Mouse (Mus musculus) CH12.LX (cell line): ENCODE measurements around the gene Mbl1. TPM values are rescaled to one million over a fixed set of nuclear protein-coding genes. Genes with fewer than 3 reads are reported as not detected.

Source experiments
- DNase-seq: peaks from one replicate; pipeline ENCODE4 v3.0.0-alpha.2; 2013; ENCODE audit errors: extremely low read depth
- H3K27ac ChIP-seq: 2 replicates; pipeline ENCODE4 v1.5.1; 2012; ENCODE audit warnings: low read depth, mild to moderate bottlenecking, control low read depth, moderate library complexity; ENCODE audit not compliant: insufficient read depth
- H3K27me3 ChIP-seq: replicated peaks from 2 replicates; pipeline ENCODE3; 2012; ENCODE audit warnings: inconsistent platforms
- H3K36me3 ChIP-seq, 2 experiments: replicated peaks in 1 of 2; 2 replicates each; pipeline versions ENCODE3 to v1.6.1; 2012; ENCODE audit warnings: inconsistent platforms in 1 of 2, low read length in 1 of 2, mild to moderate bottlenecking in 1 of 2, mixed read lengths in 1 of 2, moderate library complexity in 1 of 2; ENCODE audit not compliant: control insufficient read depth in 1 of 2, insufficient read depth in 1 of 2
- H3K4me1 ChIP-seq, 2 experiments: 2 replicates each; pipeline ENCODE4 v1.6.1; 2012; ENCODE audit warnings: inconsistent platforms in 1 of 2, moderate library complexity in 1 of 2; ENCODE audit not compliant: insufficient read depth in 2 of 2, control insufficient read depth in 1 of 2
- H3K4me2 ChIP-seq: 2 replicates; pipeline ENCODE4 v1.6.1; 2012; ENCODE audit warnings: low read depth, mild to moderate bottlenecking, control low read depth; ENCODE audit not compliant: poor library complexity, insufficient read depth, severe bottlenecking
- H3K4me3 ChIP-seq, 3 experiments: fragments of 150-350 bp in 1 of 3; sonication (generic) in 1 of 3; replicated peaks in 1 of 3; 2 replicates each; pipeline versions ENCODE3 to v1.5.1; 2011 to 2012; ENCODE audit warnings: low read depth in 2 of 3, low read length in 2 of 3, mild to moderate bottlenecking in 2 of 3, moderate library complexity in 2 of 3, control low read depth in 1 of 3, improper control_type of control experiment in 1 of 3, inconsistent platforms in 1 of 3, mixed read lengths in 1 of 3; ENCODE audit not compliant: poor library complexity in 1 of 3
- H3K79me2 ChIP-seq: replicated peaks from 2 replicates; pipeline ENCODE4 v1.6.1; 2012; ENCODE audit warnings: mild to moderate bottlenecking, moderate library complexity; ENCODE audit not compliant: control insufficient read depth, poor library complexity, insufficient read depth, severe bottlenecking; ENCODE audit errors: extremely low read depth
- H3K9ac ChIP-seq: 2 replicates; pipeline ENCODE4 v1.6.1; 2012; ENCODE audit warnings: low read depth, mild to moderate bottlenecking, control low read depth, moderate library complexity; ENCODE audit not compliant: insufficient read depth
- H3K9me3 ChIP-seq: replicated peaks from 2 replicates; pipeline ENCODE3; 2012; ENCODE audit warnings: low read length, inconsistent platforms, mixed read lengths
- CHD1 ChIP-seq: IDR thresholded peaks from 2 replicates; pipeline ENCODE4 v1.6.1; 2012; ENCODE audit warnings: low read depth, low read length, improper control_type of control experiment, inconsistent platforms
- CHD2 ChIP-seq: IDR thresholded peaks from 2 replicates; pipeline ENCODE4 v1.6.1; 2011; ENCODE audit warnings: low read length, improper control_type of control experiment
- EP300 ChIP-seq: IDR thresholded peaks from 2 replicates; pipeline ENCODE4 v1.6.1; 2011; ENCODE audit warnings: low read length, improper control_type of control experiment
- ETS1 ChIP-seq: conservative IDR thresholded peaks from 2 replicates; pipeline ENCODE4 v1.6.1; 2012; ENCODE audit warnings: low read depth, mild to moderate bottlenecking, inconsistent platforms, low read length, improper control_type of control experiment, moderate library complexity
- HCFC1 ChIP-seq: IDR thresholded peaks from 2 replicates; pipeline ENCODE4 v1.6.1; 2012; ENCODE audit warnings: low read depth, mild to moderate bottlenecking, inconsistent platforms, low read length, improper control_type of control experiment
- JUN ChIP-seq: IDR thresholded peaks from 2 replicates; pipeline ENCODE4 v1.6.1; 2011; ENCODE audit warnings: low read depth, mild to moderate bottlenecking, low read length, improper control_type of control experiment, moderate library complexity; ENCODE audit not compliant: insufficient read depth
- MAFK ChIP-seq: IDR thresholded peaks from 2 replicates; pipeline ENCODE4 v1.6.1; 2011; ENCODE audit warnings: low read length, improper control_type of control experiment; ENCODE audit not compliant: insufficient replicate concordance
- MXI1 ChIP-seq: IDR thresholded peaks from 2 replicates; pipeline ENCODE4 v1.6.1; 2011; ENCODE audit warnings: mild to moderate bottlenecking, low read depth, low read length, improper control_type of control experiment
- NELFE ChIP-seq: IDR thresholded peaks from 2 replicates; pipeline ENCODE4 v1.6.1; 2011; ENCODE audit warnings: low read depth, low read length, improper control_type of control experiment
- POLR2A ChIP-seq: IDR thresholded peaks from 2 replicates; pipeline ENCODE4 v1.6.1; 2011; ENCODE audit warnings: low read depth, mild to moderate bottlenecking, improper control_type of control experiment, low read length
- POLR2AphosphoS2 ChIP-seq: IDR thresholded peaks from 2 replicates; pipeline ENCODE4 v1.6.1; 2011; ENCODE audit warnings: low read depth, low read length, improper control_type of control experiment
- RCOR1 ChIP-seq: conservative IDR thresholded peaks from 2 replicates; pipeline ENCODE4 v1.6.1; 2012; ENCODE audit warnings: low read depth, mild to moderate bottlenecking, inconsistent platforms, low read length, improper control_type of control experiment
- SIN3A ChIP-seq: IDR thresholded peaks from 2 replicates; pipeline ENCODE4 v1.6.1; 2012; ENCODE audit warnings: low read length, improper control_type of control experiment, inconsistent platforms
- USF2 ChIP-seq: conservative IDR thresholded peaks from 2 replicates; pipeline ENCODE4 v1.6.1; 2011; ENCODE audit warnings: low read depth, low read length, improper control_type of control experiment
- ZC3H11A ChIP-seq: IDR thresholded peaks from 2 replicates; pipeline ENCODE4 v1.6.1; 2012; ENCODE audit warnings: low read depth, mild to moderate bottlenecking, inconsistent platforms, low read length, improper control_type of control experiment
- ZNF384 ChIP-seq: IDR thresholded peaks from 2 replicates; pipeline ENCODE4 v1.6.1; 2012; ENCODE audit warnings: low read depth, low read length, improper control_type of control experiment, inconsistent platforms
- dilution Hi-C: fragments of 300-500 bp; cut with MboI; formaldehyde crosslinking; loops from 2 replicates; pipeline ENCODE4 v1.14.3; 2020; ENCODE audit warnings: low sequenced_read_pairs; ENCODE audit not compliant: extremely low pct_unique_long_range_greater_than_20kb, extremely low pct_ligation_motif_present
- in situ Hi-C: fragments of 300-500 bp; cut with MboI; formaldehyde crosslinking; loops from 3 replicates; pipeline ENCODE4 v1.14.3; 2019; ENCODE audit warnings: low sequenced_read_pairs, low pct_ligation_motif_present, low pct_unique_long_range_greater_than_20kb, mixed read lengths
- polyA plus RNA-seq: library from polyadenylated mRNA; unstranded; fragments of >175 nt; gene quantifications from 2 replicates; pipeline ENCODE4 v1.2.1, GENCODE M21; 2012; ENCODE audit warnings: low read depth; ENCODE audit not compliant: insufficient read length
- total RNA-seq, 2 experiments: library from RNA; depleted of rRNA; stranded (reverse); fragments of 300-350 nt in 1 of 2; fragments of >200 nt in 1 of 2; gene quantifications; 2 replicates each; pipeline ENCODE4 v1.2.3; 2012 to 2014

The Mbl1 gene
- total and polyA plus RNA-seq, 3 experiments, result not detected

- Histone ChIP-seq H3K36me3 (no peaks in the 10 kb centered on the region), H3K9ac (no peak overlapping the region), H3K27me3 (no peaks in the 10 kb centered on the region), H3K27ac (no peak overlapping the region), H3K4me1 (no peaks in the 10 kb centered on the region), H3K4me2 (no peak overlapping the region), H3K4me3 (no peak overlapping the region), H3K9me3 (no peaks in the 10 kb centered on the region), H3K79me2 (no peaks in the 10 kb centered on the region)
- no peak for DNase-seq
- dilution Hi-C loops, result no loop called here
- in situ Hi-C loops, result no loop called here
- TF ChIP-seq JUN, result no peak
These were observed 3.9 kb upstream of the Mbl1 start for GRCm38 (mm10) chr14:41147356-41147755.

- no peak overlapping the region for H3K9ac ChIP-seq
- dilution Hi-C loops, result no loop called here
- in situ Hi-C loops, result loop anchor here (10.0 kb wide), 1 partner anchor 65 kb away; no protein-coding TSS in a partner anchor
These were observed 8.8 kb downstream of the Mbl1 start for GRCm38 (mm10) chr14:41160076-41160475.

GRCm38 (mm10) chr14:41160743-41161142 is 9.5 kb downstream of the Mbl1 start:
- dilution Hi-C loops, result no loop called here
- in situ Hi-C loops, result loop anchor here (10.0 kb wide), 1 partner anchor 66 kb away; no protein-coding TSS in a partner anchor
- no peak overlapping the region for H3K27ac ChIP-seq

More at GRCm38 (mm10) chr14:41160076-41160475, 8.8 kb downstream of the Mbl1 start:
- no peaks in the 10 kb centered on the region for H3K27me3 ChIP-seq
- H3K79me2 ChIP-seq, result no peaks in the 10 kb centered on the region
- TF ChIP-seq HCFC1, result no peak
- TF ChIP-seq MAFK, result no peak
- no peak for TF ChIP-seq JUN
- H3K27ac ChIP-seq, result no peak overlapping the region
- no peak overlapping the region for H3K4me2 ChIP-seq
- H3K36me3 ChIP-seq, result no peaks in the 10 kb centered on the region
- H3K9me3 ChIP-seq, result no peaks in the 10 kb centered on the region
- DNase-seq, result no peak
- H3K4me3 ChIP-seq, result no peak overlapping the region
- no peaks in the 10 kb centered on the region for H3K4me1 ChIP-seq

More at GRCm38 (mm10) chr14:41160743-41161142, 9.5 kb downstream of the Mbl1 start:
- H3K9me3 ChIP-seq, result no peaks in the 10 kb centered on the region
- no peak overlapping the region for H3K9ac ChIP-seq
- H3K36me3 ChIP-seq, result no peaks in the 10 kb centered on the region
- H3K27me3 ChIP-seq, result no peaks in the 10 kb centered on the region
- no peak for TF ChIP-seq USF2
- no peak for TF ChIP-seq CHD2
- no peak for TF ChIP-seq POLR2AphosphoS2
- no peak for TF ChIP-seq ZNF384
- TF ChIP-seq JUN, result no peak
- TF ChIP-seq SIN3A, result no peak
- TF ChIP-seq NELFE, result no peak
- TF ChIP-seq MAFK, result no peak
- TF ChIP-seq RCOR1, result no peak
- no peak for TF ChIP-seq EP300
- no peak for TF ChIP-seq ETS1
- no peak for TF ChIP-seq ZC3H11A
- no peak for TF ChIP-seq MXI1
- no peak for TF ChIP-seq HCFC1
- TF ChIP-seq CHD1, result no peak
- no peak for TF ChIP-seq POLR2A
- DNase-seq, result no peak
- no peak overlapping the region for H3K4me3 ChIP-seq
- H3K79me2 ChIP-seq, result no peaks in the 10 kb centered on the region
- no peaks in the 10 kb centered on the region for H3K4me1 ChIP-seq
- no peak overlapping the region for H3K4me2 ChIP-seq
